Mouse (Mus musculus) neural tube, embryonic 15.5 days (tissue): Measurements from ENCODE around the gene Rapgef4. TPM values are rescaled to one million over a fixed set of nuclear protein-coding genes. Genes with fewer than 3 reads are reported as not detected.

ENCODE experiments used
- ATAC-seq: fragments of 200-750 bp; cut with Nextera tagmentation; 2 replicates; pipeline ENCODE4 v1.8.0; 2017; ENCODE audit warnings: mild to moderate bottlenecking, moderate TSS enrichment, moderate library complexity; ENCODE audit not compliant: low FRiP score
- H3K27ac ChIP-seq: fragments of 300-500 bp; sonication (generic); replicated peaks from 2 replicates; pipeline ENCODE4 v1.5.1; 2015; ENCODE audit warnings: mild to moderate bottlenecking, inconsistent platforms
- H3K27me3 ChIP-seq: fragments of 300-500 bp; sonication (generic); replicated peaks from 2 replicates; pipeline ENCODE4 v1.6.1; 2015; ENCODE audit warnings: inconsistent platforms
- H3K36me3 ChIP-seq: fragments of 300-500 bp; sonication (generic); 2 replicates; pipeline ENCODE4 v1.6.1; 2015; ENCODE audit warnings: inconsistent platforms
- H3K4me1 ChIP-seq: fragments of 300-500 bp; sonication (generic); 2 replicates; pipeline ENCODE4 v1.6.1; 2015; ENCODE audit warnings: inconsistent platforms
- H3K4me2 ChIP-seq: fragments of 300-500 bp; sonication (generic); 2 replicates; pipeline ENCODE4 v1.6.1; 2015; ENCODE audit warnings: inconsistent platforms, mild to moderate bottlenecking, moderate library complexity
- H3K4me3 ChIP-seq: fragments of 300-500 bp; sonication (generic); replicated peaks from 2 replicates; pipeline ENCODE4 v1.5.1; 2015; ENCODE audit warnings: mild to moderate bottlenecking, inconsistent platforms
- H3K9ac ChIP-seq: fragments of 300-500 bp; sonication (generic); replicated peaks from 2 replicates; pipeline ENCODE4 v1.6.1; 2015; ENCODE audit warnings: mild to moderate bottlenecking, inconsistent platforms
- H3K9me3 ChIP-seq: fragments of 300-500 bp; sonication (generic); replicated peaks from 2 replicates; pipeline ENCODE4 v1.6.1; 2016; ENCODE audit warnings: inconsistent platforms
- WGBS: fragments of 180-500 bp; shearing (Covaris S2); methylation state at CpG from one replicate; pipeline ENCODE4 v1.1.7; 2015; ENCODE audit warnings: mixed read lengths; 5-methylcytosine and 5-hydroxymethylcytosine counted together
- polyA plus RNA-seq: library from polyadenylated mRNA; unstranded; fragments of >200 nt; fragmentation: Nextera tagmentation; extraction: Ambion mirVana; gene quantifications from 2 replicates; pipeline ENCODE4 v1.2.1, GENCODE M21; 2015

Gene Rapgef4
- polyA plus RNA-seq, 1 experiment from 2014 or later: 45.3 TPM

DNA sequence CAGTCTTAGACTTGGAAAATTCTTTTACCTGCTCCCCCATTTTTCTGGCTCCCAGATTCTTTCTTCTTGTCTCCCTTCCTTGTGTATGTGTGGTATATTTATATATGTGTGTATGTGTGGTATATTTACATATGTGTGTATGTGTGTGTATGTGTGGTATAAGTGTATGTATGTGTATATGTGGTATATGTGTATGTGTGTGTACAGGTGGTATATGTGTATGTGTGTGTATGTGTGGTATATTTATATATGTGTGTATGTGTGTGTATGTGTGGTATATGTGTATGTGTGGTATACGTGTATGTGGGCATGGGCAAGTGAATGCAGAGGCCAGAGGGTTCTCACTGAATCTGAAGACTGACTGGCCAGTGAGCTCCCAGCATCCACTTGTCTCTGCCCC lies 310.1 kb downstream of the Rapgef4 start:
- Histone ChIP-seq H3K4me1 (0 out of 2 replicates have a peak, but pooled peaks cover 3% of the 10 kb centered on the region), H3K9ac (no peak overlapping the region), H3K4me3 (no peak overlapping the region), H3K27me3 (0 out of 2 replicates have a peak, but pooled peaks cover 3% of the 10 kb centered on the region), H3K4me2 (no peak overlapping the region), H3K27ac (no peak overlapping the region), H3K36me3 (no peaks in the 10 kb centered on the region), H3K9me3 (no peaks in the 10 kb centered on the region)
- ATAC-seq: no peak
- 67% methylated on average over 1 of the region's 1 CpGs for WGBS

- Histone ChIP-seq H3K4me3 (no peak overlapping the region), H3K4me2 (no peak overlapping the region), H3K9ac (no peak overlapping the region), H3K36me3 (no peaks in the 10 kb centered on the region), H3K4me1 (no peaks in the 10 kb centered on the region), H3K9me3 (no peaks in the 10 kb centered on the region), H3K27me3 (0 out of 2 replicates have a peak, but pooled peaks cover 3% of the 10 kb centered on the region), H3K27ac (no peak overlapping the region)
- WGBS: 88% methylated on average over 8 of the region's 8 CpGs
- ATAC-seq: no peak
Measured at GRCm38 (mm10) chr2:72292573-72292972, 311.5 kb downstream of the Rapgef4 start.

DNA sequence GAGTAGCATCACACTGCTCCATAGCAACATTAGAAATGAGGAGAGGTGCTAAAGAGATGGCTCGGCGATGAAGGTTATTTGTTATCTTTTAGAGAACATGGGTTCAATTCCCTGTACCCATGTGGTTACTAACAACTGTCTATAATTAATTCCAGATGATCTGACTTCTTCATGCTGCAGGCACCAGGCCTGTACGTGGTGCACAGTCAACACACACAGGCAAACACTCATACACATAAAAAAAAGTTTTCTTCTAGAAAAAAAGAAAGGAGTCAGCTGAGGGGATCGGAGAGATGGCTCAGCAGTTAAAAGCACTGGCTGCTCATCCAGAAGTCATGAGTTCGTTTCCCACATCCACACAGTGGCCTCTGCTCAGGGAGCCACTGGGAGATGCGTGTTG lies 314.0 kb downstream of the Rapgef4 start:
- no peak for ATAC-seq
- no peak overlapping the region for H3K4me3 ChIP-seq
- WGBS: 88% methylated on average over 6 of the region's 6 CpGs

DNA sequence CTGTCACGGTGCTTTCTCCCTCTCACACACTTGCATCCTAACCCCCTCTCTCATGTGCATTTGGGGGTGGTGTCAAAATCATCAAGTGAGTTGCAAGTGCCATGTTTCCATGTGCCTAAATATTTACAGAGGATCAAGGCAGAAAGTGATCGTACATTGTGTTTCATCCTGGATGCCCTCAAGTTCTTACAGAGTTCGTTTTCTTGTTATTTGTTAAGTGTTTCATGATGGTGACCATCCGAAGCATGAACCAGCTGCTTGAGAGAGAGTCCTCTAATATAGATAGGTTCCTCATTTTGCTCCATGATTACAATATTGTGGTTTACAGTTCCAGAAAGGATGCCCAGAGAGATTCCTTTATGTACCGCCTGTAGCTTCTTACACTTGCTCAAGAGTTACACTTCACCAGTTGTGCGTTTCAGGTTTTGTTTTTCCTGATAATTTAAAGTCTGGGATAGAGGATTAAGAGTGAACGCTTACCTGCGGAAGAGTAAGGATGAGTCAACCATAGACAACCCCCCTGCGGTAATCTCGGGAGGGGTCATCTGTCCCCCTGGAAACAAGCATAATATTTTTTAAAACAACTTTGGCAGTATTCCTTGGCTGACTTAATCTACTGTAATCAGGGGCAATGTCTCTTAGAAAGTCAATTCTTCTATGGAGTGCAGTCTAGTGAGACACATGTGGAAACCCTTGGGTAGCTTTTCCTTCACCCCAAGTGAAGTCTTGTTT lies 316.1 kb downstream of the Rapgef4 start:
- Histone ChIP-seq H3K9me3 (no peaks in the 10 kb centered on the region), H3K9ac (no peak overlapping the region), H3K4me1 (no peaks in the 10 kb centered on the region), H3K4me2 (no peak overlapping the region; the same call in 1 of the 2 replicates), H3K27ac (no peak overlapping the region), H3K4me3 (no peak overlapping the region), H3K36me3 (no peaks in the 10 kb centered on the region), H3K27me3 (no peaks in the 10 kb centered on the region)
- ATAC-seq: no peak
- 88% methylated on average over 10 of the region's 10 CpGs for WGBS

More for the DNA sequence above, 314.0 kb downstream of the Rapgef4 start:
- H3K9ac ChIP-seq: no peak overlapping the region
- H3K9me3 ChIP-seq: no peaks in the 10 kb centered on the region
- no peaks in the 10 kb centered on the region for H3K36me3 ChIP-seq
- no peak overlapping the region for H3K27ac ChIP-seq
- H3K27me3 ChIP-seq: no peaks in the 10 kb centered on the region
- no peaks in the 10 kb centered on the region for H3K4me1 ChIP-seq
- no peak overlapping the region for H3K4me2 ChIP-seq

- no peak overlapping the region for H3K9ac ChIP-seq
- no peaks in the 10 kb centered on the region for H3K36me3 ChIP-seq
- H3K27me3 ChIP-seq: no peaks in the 10 kb centered on the region
- no peaks in the 10 kb centered on the region for H3K4me1 ChIP-seq
- no peak overlapping the region for H3K27ac ChIP-seq
- H3K4me2 ChIP-seq: no peak overlapping the region; the same call in 1 of the 2 replicates
- H3K4me3 ChIP-seq: no peak overlapping the region
- WGBS: 76% methylated on average over 10 of the region's 10 CpGs
- ATAC-seq: no peak
- H3K9me3 ChIP-seq: no peaks in the 10 kb centered on the region
Measured at GRCm38 (mm10) chr2:72297716-72298082, 316.7 kb downstream of the Rapgef4 start.

DNA sequence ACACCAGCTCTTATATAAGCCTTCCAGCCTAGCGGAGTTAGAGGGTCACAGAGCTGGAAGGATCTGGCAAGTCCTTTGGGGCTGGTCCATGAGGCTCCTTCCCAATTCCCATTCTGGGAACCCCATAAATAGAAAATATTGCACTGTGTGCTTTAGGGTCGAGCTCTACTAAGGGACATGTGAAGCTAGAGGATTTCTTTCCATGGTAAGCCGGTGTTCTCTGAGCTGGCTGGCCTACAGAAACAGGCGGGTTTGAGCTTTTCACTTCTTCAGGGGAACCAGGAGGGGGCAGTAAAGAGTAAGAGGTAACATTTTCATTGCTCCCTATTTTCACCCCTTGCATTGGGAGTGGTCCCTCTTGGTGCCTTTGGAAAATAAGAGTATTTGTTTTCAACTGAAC lies 317.4 kb downstream of the Rapgef4 start:
- Histone ChIP-seq H3K4me2 (no peak overlapping the region), H3K27ac (no peak overlapping the region), H3K9me3 (no peaks in the 10 kb centered on the region), H3K27me3 (no peaks in the 10 kb centered on the region), H3K4me3 (no peak overlapping the region), H3K36me3 (no peaks in the 10 kb centered on the region), H3K9ac (no peak overlapping the region), H3K4me1 (no peaks in the 10 kb centered on the region)
- no peak for ATAC-seq
- WGBS: 65% methylated on average over 4 of the region's 4 CpGs

DNA sequence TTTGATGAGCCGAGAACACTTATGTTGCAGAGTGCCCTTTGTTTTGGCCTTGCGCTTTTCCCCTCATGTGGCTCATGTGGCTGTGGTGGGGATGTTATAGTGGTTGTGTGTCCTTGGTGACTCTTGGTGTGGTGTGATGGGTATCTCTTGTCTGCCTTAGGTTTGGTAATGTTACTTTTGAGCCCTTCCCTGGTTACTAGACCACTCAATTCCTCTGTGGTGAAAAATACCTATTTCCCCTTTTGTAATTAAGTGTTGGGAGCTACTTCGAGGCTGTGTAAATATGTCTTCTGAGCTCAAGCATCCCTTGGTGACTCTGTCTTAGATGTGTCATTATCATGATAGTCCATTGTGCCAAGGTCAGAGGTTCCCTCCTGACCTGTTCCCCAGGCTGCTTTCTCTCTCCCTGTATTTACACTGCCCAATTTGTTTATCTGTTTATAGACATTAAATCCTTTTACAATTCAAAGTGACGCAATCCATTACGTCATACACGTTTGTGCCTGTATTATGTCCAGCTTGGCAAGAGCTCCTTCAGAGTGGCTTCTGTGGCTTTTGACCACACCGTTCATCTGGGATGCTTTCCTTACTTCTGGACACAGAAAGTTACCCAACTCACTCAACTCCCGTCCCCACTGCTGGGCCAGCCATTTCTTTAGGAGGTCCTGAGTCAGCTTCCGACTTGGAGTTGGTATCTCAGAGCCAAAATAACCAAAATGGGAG lies 320.3 kb downstream of the Rapgef4 start:
- H3K4me1 ChIP-seq: no peaks in the 10 kb centered on the region

GRCm38 (mm10) chr2:72305738-72306137 lies 324.7 kb downstream of the Rapgef4 start:
- H3K9me3 ChIP-seq: no peaks in the 10 kb centered on the region
- H3K27ac ChIP-seq: no peak overlapping the region
- H3K36me3 ChIP-seq: no peaks in the 10 kb centered on the region
- H3K4me1 ChIP-seq: no peaks in the 10 kb centered on the region
- H3K4me3 ChIP-seq: no peak overlapping the region
- H3K4me2 ChIP-seq: no peak overlapping the region
- WGBS: 94% methylated on average over 7 of the region's 7 CpGs
- no peaks in the 10 kb centered on the region for H3K27me3 ChIP-seq
- H3K9ac ChIP-seq: no peak overlapping the region
- no peak for ATAC-seq

More for the DNA sequence above, 320.3 kb downstream of the Rapgef4 start:
- Histone ChIP-seq H3K9ac (no peak overlapping the region), H3K4me2 (no peak overlapping the region), H3K36me3 (no peaks in the 10 kb centered on the region), H3K9me3 (no peaks in the 10 kb centered on the region), H3K27ac (no peak overlapping the region), H3K4me3 (no peak overlapping the region), H3K27me3 (no peaks in the 10 kb centered on the region)
- WGBS: 91% methylated on average over 9 of the region's 9 CpGs
- no peak for ATAC-seq

Other genes starting within 250 kb of the Rapgef4 start
- gene Itga6, start 235.6 kb upstream of the Rapgef4 start, polyA plus RNA-seq: 23.1 and 29.3 TPM in 2 replicates
- 18.4 and 26.4 TPM in 2 replicates for gene Pdk1, start 108.0 kb upstream of the Rapgef4 start, polyA plus RNA-seq